Mouse (Mus musculus) myocyte (in vitro differentiated cells): Measurements from ENCODE around the gene Slc41a3.

Source experiments
- CEBPB ChIP-seq: IDR thresholded peaks from 2 replicates; pipeline ENCODE4 v1.6.1; 2011; ENCODE audit warnings: mild to moderate bottlenecking, moderate library complexity; ENCODE audit not compliant: poor library complexity, insufficient read depth, severe bottlenecking
- E2F4 ChIP-seq: IDR thresholded peaks from one replicate; pipeline ENCODE4 v1.6.1; 2011; ENCODE audit warnings: mild to moderate bottlenecking, control low read depth, moderate library complexity; ENCODE audit not compliant: insufficient read depth
- MAX ChIP-seq: IDR thresholded peaks from one replicate; pipeline ENCODE4 v1.6.1; 2011; ENCODE audit warnings: low read depth, mild to moderate bottlenecking, control low read depth
- MYOD1 ChIP-seq, 3 experiments: IDR thresholded peaks; one replicate each; pipeline ENCODE4 v1.6.1; 2011; ENCODE audit warnings: control low read depth in 2 of 3, low read depth in 2 of 3, mild to moderate bottlenecking in 2 of 3, moderate library complexity in 1 of 3; ENCODE audit not compliant: insufficient read length in 2 of 3, control insufficient read depth in 1 of 3
- MYOG ChIP-seq, 3 experiments: IDR thresholded peaks; one replicate each; pipeline ENCODE4 v1.6.1; 2011; ENCODE audit warnings: control low read depth in 2 of 3, low read depth in 2 of 3, mild to moderate bottlenecking in 2 of 3; ENCODE audit not compliant: insufficient read length in 2 of 3, control insufficient read depth in 1 of 3, insufficient read depth in 1 of 3
- POLR2A ChIP-seq: IDR thresholded peaks from one replicate; pipeline ENCODE4 v1.6.1; 2011; ENCODE audit warnings: low read depth, mild to moderate bottlenecking, control low read depth, moderate library complexity; ENCODE audit not compliant: insufficient read length
- POLR2AphosphoS2 ChIP-seq: IDR thresholded peaks from one replicate; pipeline ENCODE4 v1.6.1; 2011; ENCODE audit warnings: low read depth, control low read depth; ENCODE audit not compliant: insufficient read length
- REST ChIP-seq: IDR thresholded peaks from one replicate; pipeline ENCODE4 v1.6.1; 2011; ENCODE audit warnings: mild to moderate bottlenecking, control low read depth, moderate library complexity; ENCODE audit not compliant: insufficient read depth, insufficient read length
- SRF ChIP-seq: IDR thresholded peaks from one replicate; pipeline ENCODE4 v1.6.1; 2011; ENCODE audit warnings: low read depth; ENCODE audit not compliant: control insufficient read depth, insufficient read length
- TCF12 ChIP-seq: IDR thresholded peaks from one replicate; pipeline ENCODE4 v1.6.1; 2011; ENCODE audit warnings: mild to moderate bottlenecking, control low read depth; ENCODE audit not compliant: poor library complexity, insufficient read depth, severe bottlenecking
- TCF3 ChIP-seq: IDR thresholded peaks from one replicate; pipeline ENCODE4 v1.6.1; 2011; ENCODE audit warnings: low read depth, control low read depth; ENCODE audit not compliant: insufficient read length
- USF1 ChIP-seq: IDR thresholded peaks from one replicate; pipeline ENCODE4 v1.6.1; 2011; ENCODE audit warnings: low read depth, mild to moderate bottlenecking, control low read depth, moderate library complexity

- TF ChIP-seq POLR2A: no peak
- TF ChIP-seq MAX: no peak
- TF ChIP-seq USF1: no peak
- TF ChIP-seq TCF12: no peak
- no peak for TF ChIP-seq POLR2AphosphoS2
- TF ChIP-seq CEBPB: no peak
- no peak for TF ChIP-seq MYOG (IDR thresholded peaks at IDR 0.05; ENCODE audit: control insufficient read depth in 1 of 3, insufficient read depth in 1 of 3, insufficient read length in 2 of 3, low read depth in 2 of 3)
- TF ChIP-seq REST: no peak
- TF ChIP-seq E2F4: no peak
- no peak for TF ChIP-seq SRF
- no peak for TF ChIP-seq MYOD1 (IDR thresholded peaks at IDR 0.05; ENCODE audit: control insufficient read depth in 1 of 3, insufficient read length in 2 of 3, low read depth in 2 of 3)
- TF ChIP-seq TCF3: no peak
Measured at GRCm38 (mm10) chr6:90590707-90591106, 13.8 kb upstream of the Slc41a3 start.
